Mouse (Mus musculus): Measurements from ENCODE around the gene Rbm43. TPM values are rescaled to one million over a fixed set of nuclear protein-coding genes. Genes with fewer than 3 reads are reported as not detected.
A peak's percentile ranks its signal among the peaks of the same experiment; 100 is the strongest.

The Rbm43 gene
- polyA plus RNA-seq (2012; rRNA removed) (8.1 and 14.1 TPM in 2 replicates), polyA plus RNA-seq (2014; fragmentation: Nextera tagmentation; extraction: Ambion mirVana) (23.2 and 23.7 TPM in 2 replicates)

DNA sequence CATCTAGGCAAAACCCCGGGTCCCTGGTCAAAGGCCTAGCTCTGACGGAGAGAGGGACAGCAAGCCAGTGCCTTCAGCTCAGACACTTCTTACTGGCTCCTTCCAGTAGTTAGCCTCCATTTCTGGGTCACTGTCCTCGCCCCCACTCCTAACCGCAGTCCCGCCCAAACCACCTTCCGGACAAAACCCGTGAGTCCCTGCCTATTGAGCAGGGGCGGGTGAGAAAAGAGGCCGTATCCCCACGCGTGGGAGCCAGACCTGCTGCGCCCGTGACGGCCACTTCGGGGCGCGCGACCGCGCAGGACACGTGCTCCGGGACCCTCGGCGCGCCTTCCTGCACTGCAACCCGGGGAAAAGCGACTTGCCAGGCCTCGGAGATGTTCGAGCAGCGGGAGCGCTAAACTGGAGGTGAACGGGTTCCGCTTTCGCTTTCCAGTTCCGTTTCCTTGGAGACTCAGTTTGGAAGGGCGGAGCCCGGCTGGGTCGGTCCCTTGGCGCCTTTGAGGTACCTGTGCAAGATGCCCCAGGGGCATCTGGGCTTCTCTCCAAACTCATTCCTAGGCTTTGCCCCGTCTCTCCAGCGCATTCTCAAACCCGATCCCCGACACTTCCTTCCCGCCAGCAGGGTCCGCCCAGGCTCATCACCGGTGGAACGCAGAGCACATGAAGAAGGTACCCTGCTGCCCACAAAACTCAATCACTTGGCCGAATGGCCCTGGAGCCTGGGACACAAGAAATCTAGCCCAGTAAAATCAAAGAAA is at the start of gene Rbm43:
Rbm43 (minus strand) TSS at position 590 of the 761 bp plus-strand sequence.
- peaks cover 12% of the 10 kb centered on the region for H3K36me3 ChIP-seq (replicated peaks; ENCODE audit: control insufficient read depth, insufficient read depth, low read depth)
- TF ChIP-seq EP300 (IDR thresholded peaks at IDR 0.05; ENCODE audit: low read depth) (no peak), CTCF (IDR thresholded peaks at IDR 0.05; ENCODE audit: low read depth) (peak; percentile 38; the same call in 1 of the 2 replicates)
- peak within 1 kb of the TSS; percentile 89 for H3K4me2 ChIP-seq (ENCODE audit: low read depth)
- H3K9ac ChIP-seq (replicated peaks): peak within 1 kb of the TSS; percentile 74
- H3K4me1 ChIP-seq (replicated peaks; ENCODE audit: control insufficient read depth in 2 of 2, insufficient read depth in 2 of 2, low read length in 1 of 2): peaks cover 37 to 44% of the 10 kb centered on the region in 2 experiments
- H3K27ac ChIP-seq: peak within 1 kb of the TSS; percentile 69
- no peaks in the 10 kb centered on the region for H3K9me3 ChIP-seq (ENCODE audit: control insufficient read depth, low read length)
- under 1% methylated on average over 48 of the region's 48 CpGs for WGBS (ENCODE audit: insufficient replicate concordance)
- peak within 1 kb of the TSS; percentile 79 to 83 for H3K4me3 ChIP-seq (ENCODE audit: insufficient read depth in 1 of 2, low read depth in 2 of 2, low read length in 2 of 2)
- DNase-seq (ENCODE audit: low read depth in 3 of 3, low spot score in 3 of 3): peak; percentile 62 to 72 (median 68)
- ATAC-seq (ENCODE audit: insufficient read depth): peak; percentile 70
- H3K27me3 ChIP-seq (ENCODE audit: control insufficient read depth, insufficient read depth, low read length): no peaks in the 10 kb centered on the region

- H3K36me3 ChIP-seq (replicated peaks; ENCODE audit: control insufficient read depth, insufficient read depth, low read depth): no peaks in the 10 kb centered on the region
- DNase-seq (ENCODE audit: low read depth in 3 of 3, low spot score in 3 of 3) (no peak), ATAC-seq (ENCODE audit: insufficient read depth) (no peak)
- peak overlapping the region; percentile 48 for H3K9ac ChIP-seq (replicated peaks)
- no peaks in the 10 kb centered on the region for H3K27me3 ChIP-seq (ENCODE audit: control insufficient read depth, insufficient read depth, low read length)
- H3K9me3 ChIP-seq (ENCODE audit: control insufficient read depth, low read length): no peaks in the 10 kb centered on the region
- H3K27ac ChIP-seq: no peak overlapping the region
- H3K4me3 ChIP-seq (ENCODE audit: insufficient read depth in 1 of 2, low read depth in 2 of 2, low read length in 2 of 2): peak overlapping the region; percentile 30 to 57; a peak in 3 of 4 replicates
- H3K4me1 ChIP-seq (replicated peaks; ENCODE audit: control insufficient read depth in 2 of 2, insufficient read depth in 2 of 2, low read length in 1 of 2): peaks cover 0 to 7% of the 10 kb centered on the region in 2 experiments; a peak in 3 of 4 replicates
- peak overlapping the region; percentile 53 for H3K4me2 ChIP-seq (ENCODE audit: low read depth)
- TF ChIP-seq CTCF (IDR thresholded peaks at IDR 0.05; ENCODE audit: low read depth): no peak
- TF ChIP-seq EP300 (IDR thresholded peaks at IDR 0.05; ENCODE audit: low read depth): no peak
- WGBS (ENCODE audit: insufficient replicate concordance): 27% methylated on average over 13 of the region's 13 CpGs
These were observed 47.3 kb upstream of the Rbm43 start for GRCm38 (mm10) chr2:51982288-51982687.

GRCm38 (mm10) chr2:51981630-51982029 is 46.7 kb upstream of the Rbm43 start:
- peak overlapping the region; percentile 53 for H3K4me2 ChIP-seq (ENCODE audit: low read depth)
- TF ChIP-seq CTCF (IDR thresholded peaks at IDR 0.05; ENCODE audit: low read depth): no peak
- no peak for TF ChIP-seq EP300 (IDR thresholded peaks at IDR 0.05; ENCODE audit: low read depth)
- H3K27me3 ChIP-seq (ENCODE audit: control insufficient read depth, insufficient read depth, low read length): no peaks in the 10 kb centered on the region
- no peak overlapping the region for H3K9ac ChIP-seq (replicated peaks)
- DNase-seq (ENCODE audit: low read depth in 3 of 3, low spot score in 3 of 3): no peak
- no peaks in the 10 kb centered on the region for H3K36me3 ChIP-seq (replicated peaks; ENCODE audit: control insufficient read depth, insufficient read depth, low read depth)
- H3K4me1 ChIP-seq (replicated peaks; ENCODE audit: control insufficient read depth in 2 of 2, insufficient read depth in 2 of 2, low read length in 1 of 2): peaks cover 0 to 7% of the 10 kb centered on the region in 2 experiments; a peak in 3 of 4 replicates
- H3K9me3 ChIP-seq (ENCODE audit: control insufficient read depth, low read length): no peaks in the 10 kb centered on the region
- H3K4me3 ChIP-seq (ENCODE audit: insufficient read depth in 1 of 2, low read depth in 2 of 2, low read length in 2 of 2): no peak overlapping the region
- no peak overlapping the region for H3K27ac ChIP-seq
- ATAC-seq (ENCODE audit: insufficient read depth): no peak
- 16% methylated on average over 11 of the region's 11 CpGs for WGBS (ENCODE audit: insufficient replicate concordance)

DNA sequence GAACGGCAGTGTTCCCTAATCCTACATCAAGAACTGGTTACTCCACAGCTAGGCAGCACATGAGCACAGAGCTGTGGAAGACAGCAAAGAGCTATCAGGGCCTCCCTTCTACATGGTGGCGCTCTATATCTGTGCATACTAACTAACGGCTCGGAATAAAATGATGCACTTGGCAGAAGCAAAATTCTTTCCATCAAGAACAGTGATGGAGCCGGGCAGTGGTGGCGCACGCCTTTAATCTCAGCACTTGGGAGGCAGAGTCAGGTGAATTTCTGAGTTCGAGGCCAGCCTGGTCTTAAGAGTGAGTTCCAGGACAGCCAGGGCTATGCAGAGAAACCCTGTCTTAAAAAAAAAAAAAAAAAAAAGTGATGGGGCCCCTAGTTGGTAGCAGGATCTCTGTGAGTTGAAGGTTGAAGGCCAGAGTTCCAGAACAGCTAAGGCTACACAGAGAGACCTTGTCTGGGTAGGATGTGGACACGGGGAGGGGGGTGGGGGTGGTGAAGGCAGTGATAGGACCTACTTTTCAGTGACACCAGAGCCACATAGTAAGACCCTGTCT is 38.5 kb upstream of the Rbm43 start, which contains the start of gene Nmi:
Nmi (minus strand) TSS at position 85 of the 559 bp plus-strand sequence.
- 63% methylated on average over 9 of the region's 9 CpGs for WGBS (ENCODE audit: insufficient replicate concordance)
- ATAC-seq (ENCODE audit: insufficient read depth) (peak; percentile 66), DNase-seq (ENCODE audit: low read depth in 3 of 3, low spot score in 3 of 3) (no peak)
- no peaks in the 10 kb centered on the region for H3K9me3 ChIP-seq (ENCODE audit: control insufficient read depth, low read length)
- no peak for TF ChIP-seq CTCF (IDR thresholded peaks at IDR 0.05; ENCODE audit: low read depth)
- no peak for TF ChIP-seq EP300 (IDR thresholded peaks at IDR 0.05; ENCODE audit: low read depth)
- peak within 1 kb of the TSS; percentile 71 for H3K9ac ChIP-seq (replicated peaks)
- peak within 1 kb of the TSS; percentile 8 for H3K27ac ChIP-seq
- H3K4me3 ChIP-seq (ENCODE audit: insufficient read depth in 1 of 2, low read depth in 2 of 2, low read length in 2 of 2): peak within 1 kb of the TSS; percentile 81 to 88
- H3K4me2 ChIP-seq (ENCODE audit: low read depth): peak within 1 kb of the TSS; percentile 86
- H3K36me3 ChIP-seq (replicated peaks; ENCODE audit: control insufficient read depth, insufficient read depth, low read depth): no peaks in the 10 kb centered on the region
- H3K4me1 ChIP-seq (replicated peaks; ENCODE audit: control insufficient read depth in 2 of 2, insufficient read depth in 2 of 2, low read length in 1 of 2): peaks cover 3 to 9% of the 10 kb centered on the region in 2 experiments
- H3K27me3 ChIP-seq (ENCODE audit: control insufficient read depth, insufficient read depth, low read length): no peaks in the 10 kb centered on the region

Measured in liver, embryonic 14.5 days (tissue).